Mouse (Mus musculus): ENCODE results near the gene Nox3.

Nox3 gene

GRCm38 (mm10) chr17:3696161-3696560 is at the start of gene Nox3:
Nox3 (minus strand) TSS chr17:3696261.
- DNase-seq: no peak

- DNase-seq: no peak
Measured at GRCm38 (mm10) chr17:3744402-3744801, 48.3 kb upstream of the Nox3 start.

GRCm38 (mm10) chr17:3736936-3737335 is 40.9 kb upstream of the Nox3 start:
- DNase-seq: no peak

- DNase-seq: no peak
Measured at GRCm38 (mm10) chr17:3734286-3734685, 38.2 kb upstream of the Nox3 start.

- no peak for DNase-seq
Measured at GRCm38 (mm10) chr17:3705350-3705930, 9.4 kb upstream of the Nox3 start.

GRCm38 (mm10) chr17:3702320-3702719 is 6.3 kb upstream of the Nox3 start:
- DNase-seq: no peak

- no peak for DNase-seq
Measured at GRCm38 (mm10) chr17:3692817-3693216, 3.2 kb downstream of the Nox3 start.

- DNase-seq: no peak
Measured at GRCm38 (mm10) chr17:3690499-3691258, 5.4 kb downstream of the Nox3 start.

- no peak for DNase-seq
Measured at GRCm38 (mm10) chr17:3683662-3684061, 12.4 kb downstream of the Nox3 start.

- DNase-seq: no peak
Measured at GRCm38 (mm10) chr17:3669226-3669625, 26.8 kb downstream of the Nox3 start.

GRCm38 (mm10) chr17:3667287-3667686 is 28.8 kb downstream of the Nox3 start:
- DNase-seq: no peak

- DNase-seq: no peak
Measured at GRCm38 (mm10) chr17:3665321-3665720, 30.7 kb downstream of the Nox3 start.

GRCm38 (mm10) chr17:3659497-3659896 is 36.6 kb downstream of the Nox3 start:
- DNase-seq: peak; percentile 9 to 14

GRCm38 (mm10) chr17:3650377-3650776 is 45.7 kb downstream of the Nox3 start:
- no peak for DNase-seq

- no peak for DNase-seq
Measured at GRCm38 (mm10) chr17:3643582-3643981, 52.5 kb downstream of the Nox3 start.

GRCm38 (mm10) chr17:3641456-3641855 is 54.6 kb downstream of the Nox3 start:
- peak in 1 of 2 experiments; percentile 15 for DNase-seq

- no peak for DNase-seq
Measured at GRCm38 (mm10) chr17:3638757-3639156, 57.3 kb downstream of the Nox3 start.

GRCm38 (mm10) chr17:3632501-3632900 is 63.6 kb downstream of the Nox3 start:
- DNase-seq: no peak

GRCm38 (mm10) chr17:3616329-3617216 is 79.5 kb downstream of the Nox3 start:
- no peak for DNase-seq

- no peak for DNase-seq
Measured at GRCm38 (mm10) chr17:3615553-3615952, 80.5 kb downstream of the Nox3 start.

- no peak for DNase-seq
Measured at GRCm38 (mm10) chr17:3611781-3612075, 84.3 kb downstream of the Nox3 start.

GRCm38 (mm10) chr17:3610928-3611780 is 84.9 kb downstream of the Nox3 start:
- no peak for DNase-seq

- no peak for DNase-seq
Measured at GRCm38 (mm10) chr17:3610307-3610754, 85.7 kb downstream of the Nox3 start.

Measured in lung, adult 18-20 months (tissue).